Mouse (Mus musculus) layer of hippocampus, adult 2 months (tissue): ENCODE measurements around the gene Ypel3. TPM values are rescaled to one million over a fixed set of nuclear protein-coding genes. Genes with fewer than 3 reads are reported as not detected.

Experiments
- DNase-seq, 2 experiments: peaks; one replicate each; pipeline ENCODE4 v3.0.0; 2022; ENCODE audit warnings: low spot score in 2 of 2
- H3K27ac ChIP-seq: fragments of 200-600 bp; 2 replicates; pipeline ENCODE4 v1.8.1; 2022
- H3K4me3 ChIP-seq: fragments of 200-600 bp; 2 replicates; pipeline ENCODE4 v1.8.1; 2022; ENCODE audit warnings: mild to moderate bottlenecking
- CTCF ChIP-seq: fragments of 200-600 bp; conservative IDR thresholded peaks from 2 replicates; pipeline ENCODE4 v1.8.1; 2022; ENCODE audit warnings: antibody characterized with exemption, mild to moderate bottlenecking, moderate library complexity
- total RNA-seq, 2 experiments: library from RNA; stranded (reverse); gene quantifications; 2 replicates each; pipeline ENCODE4 v1.2.3; 2021

Ypel3 gene
- total RNA-seq, 2 experiments from 2014 or later: 283 to 289 TPM

- peak overlapping the region; percentile 72 for H3K4me3 ChIP-seq
- peak overlapping the region; percentile 100 for H3K27ac ChIP-seq
- DNase-seq: peak; percentile 96 to 99
- TF ChIP-seq CTCF: peak; percentile 72
These were observed 22.3 kb downstream of the Ypel3 start for GRCm38 (mm10) chr7:126799050-126799467.

GRCm38 (mm10) chr7:126799468-126800268 is 22.9 kb downstream of the Ypel3 start:
- Histone ChIP-seq H3K4me3 (peak overlapping the region; percentile 55), H3K27ac (peak overlapping the region; percentile 100)
- peak; percentile 72 for TF ChIP-seq CTCF
- DNase-seq: peak; percentile 23 to 41

- no peak for DNase-seq
- TF ChIP-seq CTCF: no peak
These were observed 23.7 kb downstream of the Ypel3 start for GRCm38 (mm10) chr7:126800269-126801056.

GRCm38 (mm10) chr7:126801057-126801422 is 24.3 kb downstream of the Ypel3 start:
- TF ChIP-seq CTCF: no peak
- Histone ChIP-seq H3K27ac (no peak overlapping the region), H3K4me3 (no peak overlapping the region)
- no peak for DNase-seq

More at GRCm38 (mm10) chr7:126800269-126801056, 23.7 kb downstream of the Ypel3 start:
- H3K27ac ChIP-seq: peak overlapping the region; percentile 100
- peak overlapping the region; percentile 55 for H3K4me3 ChIP-seq

- TF ChIP-seq CTCF: no peak
- H3K4me3 ChIP-seq: no peak overlapping the region
- no peak for DNase-seq
- no peak overlapping the region for H3K27ac ChIP-seq
These were observed 25.6 kb downstream of the Ypel3 start for GRCm38 (mm10) chr7:126802134-126802889.

- no peak for TF ChIP-seq CTCF
- Histone ChIP-seq H3K4me3 (no peak overlapping the region), H3K27ac (no peak overlapping the region)
- DNase-seq: no peak
These were observed 26.4 kb downstream of the Ypel3 start for GRCm38 (mm10) chr7:126803181-126803580.

GRCm38 (mm10) chr7:126803751-126804150 is 27.0 kb downstream of the Ypel3 start:
- TF ChIP-seq CTCF: no peak
- Histone ChIP-seq H3K27ac (no peak overlapping the region), H3K4me3 (no peak overlapping the region)
- no peak for DNase-seq

GRCm38 (mm10) chr7:126806956-126807355 is 30.2 kb downstream of the Ypel3 start:
- DNase-seq: no peak
- H3K27ac ChIP-seq: no peak overlapping the region
- H3K4me3 ChIP-seq: no peak overlapping the region
- TF ChIP-seq CTCF: no peak

GRCm38 (mm10) chr7:126807405-126807804 is 30.6 kb downstream of the Ypel3 start:
- no peak for DNase-seq
- Histone ChIP-seq H3K4me3 (no peak overlapping the region), H3K27ac (no peak overlapping the region)
- TF ChIP-seq CTCF: no peak

- peak overlapping the region; percentile 58 for H3K4me3 ChIP-seq
- peak overlapping the region; percentile 84 for H3K27ac ChIP-seq
- DNase-seq: peak; percentile 89 to 91
- TF ChIP-seq CTCF: peak; percentile 32
These were observed 32.1 kb downstream of the Ypel3 start for GRCm38 (mm10) chr7:126808703-126809455.

GRCm38 (mm10) chr7:126809723-126810369 is 33.1 kb downstream of the Ypel3 start:
- Histone ChIP-seq H3K4me3 (peak overlapping the region; percentile 58; the same call in 1 of the 2 replicates), H3K27ac (peak overlapping the region; percentile 84; the same call in 1 of the 2 replicates)
- no peak for TF ChIP-seq CTCF
- DNase-seq: no peak
